Mouse (Mus musculus): Measurements from ENCODE around the gene Cela2a. TPM values are rescaled to one million over a fixed set of nuclear protein-coding genes. Genes with fewer than 3 reads are reported as not detected.

The Cela2a gene
- total RNA-seq, 2 experiments from 2014 or later = not detected

DNA sequence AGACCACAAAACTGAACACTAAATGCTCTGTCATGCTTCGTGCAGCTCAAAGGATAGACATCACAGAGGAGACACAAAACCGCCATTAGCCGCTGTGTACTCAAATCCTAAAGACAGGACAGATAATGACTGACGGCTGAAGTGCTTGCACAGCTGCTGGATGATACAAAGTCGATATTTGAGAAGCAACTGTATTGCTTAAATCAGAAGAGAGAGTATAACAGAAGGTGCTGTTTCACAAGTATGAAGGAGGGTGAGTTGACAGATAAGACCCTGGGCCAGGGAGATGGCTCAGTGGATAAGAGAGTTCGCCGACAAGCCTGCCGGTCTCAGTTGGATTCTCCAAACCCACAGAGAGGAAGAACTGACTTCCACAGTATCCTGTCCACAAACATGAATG is 54.1 kb downstream of the Cela2a start:
- no peak for DNase-seq (ENCODE audit: extremely low spot score in 1 of 2, low spot score in 1 of 2)

DNA sequence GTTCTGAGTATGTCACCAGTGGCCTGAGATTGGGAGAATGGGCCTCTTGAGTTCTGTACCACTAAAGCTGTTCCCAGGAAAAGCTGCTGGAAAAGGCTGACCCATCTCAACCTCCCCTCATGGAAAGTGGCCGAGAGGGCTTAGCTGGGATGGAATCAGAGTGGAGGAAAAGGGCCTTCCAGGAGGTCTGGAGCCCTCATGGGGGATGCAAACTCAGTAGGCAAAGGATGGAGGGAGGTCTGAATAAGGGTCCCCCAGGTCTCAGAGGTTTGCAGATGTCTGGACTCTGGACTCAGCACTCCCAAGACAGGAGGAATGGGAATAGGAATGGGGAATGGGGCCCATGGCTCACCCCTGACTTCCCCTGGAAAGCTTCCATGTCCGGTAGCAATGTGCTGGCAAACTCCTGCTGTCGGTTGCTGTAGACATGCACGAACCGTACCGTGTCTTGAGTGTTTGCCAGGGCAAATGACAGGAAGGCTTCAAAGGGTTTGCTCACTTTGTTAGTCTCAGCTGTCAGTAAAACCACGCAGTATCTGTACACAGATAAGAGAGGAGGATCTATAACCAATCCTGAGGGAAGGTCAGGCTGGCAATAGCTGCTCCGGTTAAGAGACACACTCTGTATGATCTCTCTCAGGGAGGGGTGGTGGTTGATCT is 56.3 kb downstream of the Cela2a start:
- DNase-seq (ENCODE audit: extremely low spot score in 1 of 2, low spot score in 1 of 2) = no peak

DNA sequence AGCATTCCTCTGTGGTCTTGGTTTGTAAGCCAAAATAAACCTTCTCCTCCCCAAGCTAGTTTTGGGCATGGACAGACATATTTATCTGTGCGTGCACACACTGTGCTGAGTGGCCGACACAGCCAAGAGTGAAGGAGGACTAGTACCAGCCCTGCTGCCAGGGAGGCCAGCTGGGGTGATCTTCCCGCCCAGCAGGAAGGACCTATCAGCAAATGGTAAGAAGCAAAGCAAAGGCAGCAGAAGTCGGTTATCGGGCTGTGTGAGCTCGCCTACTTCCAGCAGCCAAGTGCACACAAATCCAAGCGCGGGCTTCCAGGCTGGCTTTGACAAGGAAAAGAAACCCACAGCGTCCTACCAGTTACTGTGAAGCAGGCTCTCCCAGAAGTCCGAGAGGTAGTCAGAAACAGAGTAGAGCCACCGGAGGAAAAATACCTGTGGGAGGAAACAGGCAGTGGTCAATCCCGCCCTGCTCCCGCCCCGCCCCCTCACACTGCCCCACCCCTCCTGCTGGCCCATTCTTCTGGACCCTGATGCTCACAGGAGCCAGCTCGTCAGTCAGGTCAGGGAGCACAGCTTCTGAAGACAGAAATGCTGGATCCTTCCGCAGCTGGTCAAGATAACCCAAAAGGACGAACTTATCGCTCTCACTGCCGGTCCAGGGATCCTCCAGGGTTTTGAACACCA is 58.5 kb downstream of the Cela2a start:
- DNase-seq (ENCODE audit: extremely low spot score in 1 of 2, low spot score in 1 of 2) = no peak

DNA sequence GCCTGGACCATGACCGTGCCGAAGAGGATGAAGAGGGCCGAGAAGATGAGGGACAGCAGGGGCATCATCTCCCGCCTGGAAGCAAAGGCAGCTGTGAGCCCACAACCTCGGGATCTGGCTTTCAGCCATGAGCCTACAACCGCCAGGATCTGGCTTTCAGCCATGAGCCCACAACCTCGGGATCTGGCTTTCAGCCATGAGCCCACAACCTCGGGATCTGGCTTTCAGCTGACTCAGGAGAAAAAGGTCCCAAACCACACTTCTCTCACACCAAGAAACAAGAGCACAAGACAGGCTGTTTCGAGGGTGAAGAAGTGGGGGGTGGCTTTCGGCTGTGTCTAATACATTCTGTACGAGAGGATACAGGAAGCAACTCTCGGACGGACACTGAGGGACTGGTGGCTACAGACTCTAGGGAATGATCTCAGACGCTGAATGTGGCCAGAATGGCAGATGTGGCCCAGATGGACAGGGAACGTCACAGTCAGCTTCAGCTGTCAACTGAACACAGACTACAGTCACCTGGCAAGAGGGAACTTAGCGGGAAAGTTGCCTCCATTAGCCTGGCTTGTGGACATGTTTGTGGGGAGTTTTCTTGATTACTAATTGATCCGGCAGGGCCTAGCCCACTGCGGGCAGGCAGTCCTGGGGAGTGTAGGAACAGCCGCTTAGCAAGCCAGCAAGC is 59.1 kb downstream of the Cela2a start:
- DNase-seq (ENCODE audit: extremely low spot score in 1 of 2, low spot score in 1 of 2) = no peak

DNA sequence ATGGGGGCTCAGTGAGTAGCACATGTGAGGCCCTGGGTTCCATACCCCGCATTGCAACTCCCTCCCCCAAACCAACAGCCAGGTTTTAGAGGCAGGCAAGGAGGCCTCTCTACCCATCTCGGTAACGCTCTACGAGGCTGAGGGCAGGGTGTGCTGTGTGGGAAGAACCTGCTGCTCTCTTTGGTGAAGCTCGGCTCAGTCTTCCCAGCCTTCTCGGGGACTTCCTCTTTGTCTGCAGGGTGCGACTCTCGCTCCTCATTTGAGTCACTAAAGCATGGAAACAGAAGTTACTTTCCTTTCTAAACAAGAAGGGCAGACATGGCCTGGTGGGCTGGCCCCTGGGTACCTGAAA is 59.7 kb downstream of the Cela2a start:
- DNase-seq (ENCODE audit: extremely low spot score in 1 of 2, low spot score in 1 of 2) = no peak

DNA sequence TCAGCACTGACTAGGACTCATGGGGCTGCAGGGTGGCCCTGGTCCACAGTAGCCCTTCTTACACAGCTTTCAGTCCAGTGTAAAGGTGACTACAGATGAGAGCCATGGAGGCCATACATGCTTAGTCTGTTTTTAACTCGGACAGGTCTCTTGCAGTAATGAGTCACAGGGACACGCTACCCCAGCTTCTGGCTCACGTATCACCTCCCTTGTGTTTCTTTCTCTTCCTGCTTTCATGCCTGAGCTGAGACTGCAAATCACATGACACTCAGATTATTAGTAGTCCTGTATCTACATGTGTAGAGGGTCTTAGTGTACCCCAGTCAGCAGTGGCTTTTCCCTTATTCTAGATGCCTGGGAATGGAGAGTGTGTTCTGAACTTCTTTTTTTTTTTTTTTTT is 61.0 kb downstream of the Cela2a start:
- DNase-seq (ENCODE audit: extremely low spot score in 1 of 2, low spot score in 1 of 2) = no peak

Other genes with a start within 250 kb of the Cela2a start
- gene Fblim1, start 220.1 kb downstream of the Cela2a start, total RNA-seq (2021) = 1 to 10 TPM; 1.3 to 1.5 TPM
- gene Tmem82, start 207.5 kb downstream of the Cela2a start, total RNA-seq (2021) = under 1 TPM; 0.44 to 0.45 TPM
- gene Slc25a34, start 202.3 kb downstream of the Cela2a start, total RNA-seq (2021) = 1 to 10 TPM; 1.8 to 3.2 TPM
- gene Plekhm2, start 161.3 kb downstream of the Cela2a start, total RNA-seq (2021) = 10 to 100 TPM; 59.1 to 69.1 TPM
- gene Rsc1a1, start 140.6 kb downstream of the Cela2a start, total RNA-seq (2021) = 1 to 10 TPM in 1 of 2 experiments, not detected in 1; 2.2 TPM
- 10 to 100 TPM; 39.7 TPM for gene Ddi2, start 102.7 kb downstream of the Cela2a start, total RNA-seq (2021)
- not detected for gene Agmat, start 79.5 kb downstream of the Cela2a start, total RNA-seq (2021)
- gene Dnajc16, start 35.2 kb downstream of the Cela2a start, total RNA-seq (2021) = 10 to 100 TPM; 41.5 to 42.0 TPM
- gene Casp9, start 32.5 kb downstream of the Cela2a start, total RNA-seq (2021) = 10 to 100 TPM; 21.6 to 23.4 TPM
- gene Ctrc, start 20.2 kb upstream of the Cela2a start, total RNA-seq (2021) = not detected
- gene Efhd2, start 48.8 kb upstream of the Cela2a start, total RNA-seq (2021) = 100 to 1,000 TPM; 125 to 131 TPM
- gene Fhad1, start 188.9 kb upstream of the Cela2a start, total RNA-seq (2021) = 1 to 10 TPM; 8.7 to 8.8 TPM

Measured in layer of hippocampus, postnatal 25 days (tissue).